Comparison of ENCODE assay signal across 11 mouse cellular contexts in genomic region chr5:39642222-39642770, GRCm38 (mm10).
DNase-seq lines count a peak whose midpoint lies in the region; ATAC-seq and TF ChIP-seq lines count a peak whose summit lies in the region.
"Had no signal": no experiment of that assay in that cellular context is flagged by ENCODE, and none has a peak within 500 bp of the region (broad histone marks: within the 10 kb centered on the region; RNA-seq: fewer than 3 reads in every experiment).

No protein-coding gene starts in this region.

- no peaks in the 10 kb centered on the region for H3K9me3 ChIP-seq in intestine, embryonic 15.5 days
- H3K9me3 ChIP-seq in intestine, embryonic 16.5 days (ENCODE audit: control insufficient read depth, low read length): no peaks in the 10 kb centered on the region
- no peaks in the 10 kb centered on the region for H3K9me3 ChIP-seq in hindbrain, embryonic 16.5 days (ENCODE audit: control insufficient read depth, low read length)
- H3K9me3 ChIP-seq: limb, embryonic 15.5 days had no signal

- peak overlapping the region; percentile 96; the same call in 1 of the 2 replicates for H3K4me2 ChIP-seq in intestine, embryonic 15.5 days (replicated peaks)
- H3K4me2 ChIP-seq in intestine, embryonic 16.5 days (ENCODE audit: low read depth, low read length): no peak overlapping the region
- peak overlapping the region; percentile 88 for H3K4me2 ChIP-seq in hindbrain, embryonic 16.5 days (ENCODE audit: low read length)

- H3K4me3 ChIP-seq in cerebellum, adult 2 months (replicated peaks; ENCODE audit: insufficient read depth, low read depth, low read length): peak overlapping the region; percentile 97
- H3K4me3 ChIP-seq in intestine, embryonic 15.5 days (replicated peaks): no peak overlapping the region
- H3K4me3 ChIP-seq in intestine, embryonic 16.5 days (ENCODE audit: low read length): no peak overlapping the region
- H3K4me3 ChIP-seq in hindbrain, embryonic 16.5 days (ENCODE audit: low read length): peak overlapping the region; percentile 89
- peak overlapping the region; percentile 16 for H3K4me3 ChIP-seq in olfactory bulb, adult 2 months (ENCODE audit: insufficient read depth, low read depth, low read length)
- H3K4me3 ChIP-seq: myocyte had no signal

- H3K27ac ChIP-seq in cerebellum, adult 2 months (ENCODE audit: insufficient read depth, low read length): peak overlapping the region; percentile 25; the same call in 1 of the 2 replicates
- H3K27ac ChIP-seq in intestine, embryonic 15.5 days: no peak overlapping the region
- H3K27ac ChIP-seq in intestine, embryonic 16.5 days (ENCODE audit: low read length): no peak overlapping the region
- no peak overlapping the region for H3K27ac ChIP-seq in hindbrain, embryonic 16.5 days (ENCODE audit: low read depth, low read length)
- 0 out of 2 replicates have a peak overlapping the region, but pooled peaks have one; percentile 10 for H3K27ac ChIP-seq in olfactory bulb, adult 2 months (ENCODE audit: insufficient read depth, low read depth, low read length)
- H3K27ac ChIP-seq: limb, embryonic 15.5 days had no signal

- no peak for ATAC-seq in intestine, embryonic 15.5 days
- no peak for ATAC-seq in intestine, embryonic 16.5 days
- ATAC-seq in hindbrain, embryonic 16.5 days: no peak
- no peak for ATAC-seq in cerebellum, adult (ENCODE audit: insufficient number of reproducible peaks, low FRiP score, low TSS enrichment)

- no peaks in the 10 kb centered on the region for H3K36me3 ChIP-seq in intestine, embryonic 15.5 days
- no peaks in the 10 kb centered on the region for H3K36me3 ChIP-seq in intestine, embryonic 16.5 days (ENCODE audit: control insufficient read depth, insufficient read depth, low read length)
- no peaks in the 10 kb centered on the region for H3K36me3 ChIP-seq in hindbrain, embryonic 16.5 days (ENCODE audit: control insufficient read depth, insufficient read depth, low read length)
- H3K36me3 ChIP-seq: limb, embryonic 15.5 days had no signal

- H3K27me3 ChIP-seq in cerebellum, adult 2 months (ENCODE audit: control insufficient read depth, insufficient read depth, low read length): no peaks in the 10 kb centered on the region
- 0 out of 2 replicates have a peak, but pooled peaks cover 4% of the 10 kb centered on the region for H3K27me3 ChIP-seq in intestine, embryonic 15.5 days (replicated peaks)
- H3K27me3 ChIP-seq in intestine, embryonic 16.5 days (replicated peaks; ENCODE audit: control insufficient read depth, insufficient read depth, low read length): peaks cover 7% of the 10 kb centered on the region; the same call in 1 of the 2 replicates
- H3K27me3 ChIP-seq in hindbrain, embryonic 16.5 days (replicated peaks; ENCODE audit: control insufficient read depth, insufficient read depth, low read length): no peaks in the 10 kb centered on the region

- H3K4me1 ChIP-seq in cerebellum, adult 2 months (ENCODE audit: control insufficient read depth, insufficient read depth, low read length): peaks cover 5% of the 10 kb centered on the region; the same call in 1 of the 2 replicates
- H3K4me1 ChIP-seq in intestine, embryonic 15.5 days (replicated peaks): no peaks in the 10 kb centered on the region; the same call in 1 of the 2 replicates
- H3K4me1 ChIP-seq in intestine, embryonic 16.5 days (ENCODE audit: control insufficient read depth, insufficient read depth, low read length): peaks cover 14% of the 10 kb centered on the region
- peaks cover 7% of the 10 kb centered on the region; the same call in 1 of the 2 replicates for H3K4me1 ChIP-seq in hindbrain, embryonic 16.5 days (ENCODE audit: control insufficient read depth, insufficient read depth, low read depth, low read length)
- peaks cover 2% of the 10 kb centered on the region; the same call in 1 of the 2 replicates for H3K4me1 ChIP-seq in olfactory bulb, adult 2 months (ENCODE audit: control insufficient read depth, insufficient read depth, low read length)

- no peak for TF ChIP-seq POLR2A in cerebellum, adult 2 months (IDR thresholded peaks at IDR 0.05; ENCODE audit: borderline replicate concordance, insufficient read depth, low read length)
- TF ChIP-seq POLR2A in olfactory bulb, adult 2 months (IDR thresholded peaks at IDR 0.05; ENCODE audit: insufficient read depth, low read depth, low read length): no peak

- 17% methylated on average over 6 of the region's 6 CpGs for WGBS in cerebellum, adult 2 months
- 78% methylated on average over 6 of the region's 6 CpGs for WGBS in intestine, embryonic 15.5 days
- 74% methylated on average over 6 of the region's 6 CpGs for WGBS in intestine, embryonic 16.5 days
- 77% methylated on average over 6 of the region's 6 CpGs for WGBS in hindbrain, embryonic 16.5 days
- whole genome bisulfite sequencing in olfactory bulb, adult 2 months: 25% methylated on average over 6 of the region's 6 CpGs

- no peak overlapping the region for H3K9ac ChIP-seq in intestine, embryonic 15.5 days
- no peak overlapping the region for H3K9ac ChIP-seq in intestine, embryonic 16.5 days (ENCODE audit: low read depth, low read length)
- no peak overlapping the region; the same call in 1 of the 2 replicates for H3K9ac ChIP-seq in hindbrain, embryonic 16.5 days (ENCODE audit: low read depth, low read length)
- H3K9ac ChIP-seq: limb, embryonic 15.5 days had no signal

- no peak for TF ChIP-seq CTCF in cerebellum, adult 2 months (IDR thresholded peaks at IDR 0.05; ENCODE audit: borderline replicate concordance, insufficient read depth, low read depth, low read length)
- TF ChIP-seq CTCF in olfactory bulb, adult 2 months (IDR thresholded peaks at IDR 0.05; ENCODE audit: insufficient read depth, low read depth, low read length): no peak

- DNase-seq in cerebellum, adult 2 months: peak; percentile 32 to 41
- DNase-seq in cerebellum, postnatal 10 days: no peak
- DNase-seq in retina, embryonic 14.5 days (ENCODE audit: low spot score): no peak
- DNase-seq: kidney, adult 18-20 months had no signal

Comparison
In these comparisons a context has a peak if more than half of its experiments do, and no peak if none do; other contexts are left out.
1. DNase-seq: peak in cerebellum, adult 2 months (2 of 2); none in cerebellum, postnatal 10 days (0 of 2) and retina, embryonic 14.5 days (single experiment).
2. H3K27ac ChIP-seq: peak in cerebellum, adult 2 months (single experiment) and olfactory bulb, adult 2 months (single experiment); none in intestine, embryonic 15.5 days (single experiment), intestine, embryonic 16.5 days (single experiment) and hindbrain, embryonic 16.5 days (single experiment).
3. H3K4me3 ChIP-seq: peak in cerebellum, adult 2 months (single experiment), hindbrain, embryonic 16.5 days (single experiment) and olfactory bulb, adult 2 months (single experiment); none in intestine, embryonic 15.5 days (single experiment) and intestine, embryonic 16.5 days (single experiment).